ENCODE assay signal across 16 mouse cellular contexts in the genomic region with DNA sequence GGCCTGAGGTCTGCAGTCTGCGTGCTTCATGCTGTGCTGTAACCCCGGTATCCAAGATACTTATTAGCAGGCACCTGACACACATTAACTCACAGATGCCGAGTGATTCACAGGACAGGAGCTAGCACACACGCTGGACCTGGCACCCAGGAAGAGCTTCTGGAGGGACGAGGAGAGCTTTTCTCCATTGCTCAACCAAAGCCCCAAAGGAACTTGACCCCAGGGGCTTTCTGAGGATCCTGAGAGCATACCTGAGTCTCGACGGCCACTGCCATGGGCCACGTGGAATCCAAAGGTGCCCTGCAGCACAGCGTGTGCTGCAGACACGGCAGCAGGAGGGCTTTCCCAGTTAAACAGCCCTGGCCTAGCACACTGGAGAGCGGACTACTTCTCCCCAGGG. TPM values are rescaled to one million over a fixed set of nuclear protein-coding genes. Genes with fewer than 3 reads are reported as not detected.
DNase-seq lines count a peak whose midpoint lies in the region; ATAC-seq and TF ChIP-seq lines count a peak whose summit lies in the region.
"Had no signal": no experiment of that assay in that cellular context is flagged by ENCODE, and none has a peak within 500 bp of the region (broad histone marks: within the 10 kb centered on the region; RNA-seq: fewer than 3 reads in every experiment).

No protein-coding gene starts in this region.

- CTCF ChIA-PET in Patski (lab: Charles Lee), result interaction anchor here (1.3 to 6.1 kb wide), 3 partner anchors 10 to 189 kb away, joined by 4 to 50 read pairs (median 42); no protein-coding TSS in a partner anchor

- peaks cover 21% of the 10 kb centered on the region for H3K4me1 ChIP-seq in intestine, embryonic 15.5 days (replicated peaks)
- 0 out of 2 replicates have a peak, but pooled peaks cover 4% of the 10 kb centered on the region for H3K4me1 ChIP-seq in intestine, postnatal 0 days (replicated peaks; ENCODE audit: control insufficient read depth, insufficient read depth, low read length)
- peaks cover 70% of the 10 kb centered on the region for H3K4me1 ChIP-seq in hindbrain, embryonic 12.5 days

- H3K4me3 ChIP-seq in intestine, embryonic 15.5 days (replicated peaks), result no peak overlapping the region
- no peak overlapping the region for H3K4me3 ChIP-seq in intestine, postnatal 0 days (ENCODE audit: low read depth, low read length)
- no peak overlapping the region for H3K4me3 ChIP-seq in hindbrain, embryonic 12.5 days
- H3K4me3 ChIP-seq: liver, embryonic 13.5 days; neural tube, embryonic 12.5 days; stomach, embryonic 15.5 days had no signal

- peak overlapping the region; percentile 23; the same call in 1 of the 2 replicates for H3K9ac ChIP-seq in intestine, embryonic 15.5 days
- no peak overlapping the region for H3K9ac ChIP-seq in intestine, postnatal 0 days (ENCODE audit: low read depth, low read length)
- peak overlapping the region; percentile 32; the same call in 1 of the 2 replicates for H3K9ac ChIP-seq in hindbrain, embryonic 12.5 days
- H3K9ac ChIP-seq: liver, embryonic 13.5 days; neural tube, embryonic 12.5 days; stomach, embryonic 15.5 days had no signal

- no peak for DNase-seq in Patski (ENCODE audit: low read depth, low spot score)
- peak; percentile 73 for DNase-seq in kidney, postnatal 14 days
- no peak for DNase-seq in thymus, postnatal 0 days (ENCODE audit: low spot score)
- DNase-seq in T-cell, adult 2 months (ENCODE audit: low spot score), result no peak
- DNase-seq in testis, postnatal 14 days (ENCODE audit: low spot score), result no peak
- DNase-seq: adrenal gland, postnatal 25 days; liver, embryonic 13.5 days; right cerebral cortex, postnatal 4 days had no signal

- H3K9me3 ChIP-seq in intestine, embryonic 15.5 days, result no peaks in the 10 kb centered on the region
- H3K9me3 ChIP-seq in intestine, postnatal 0 days (ENCODE audit: control insufficient read depth), result no peaks in the 10 kb centered on the region
- no peaks in the 10 kb centered on the region for H3K9me3 ChIP-seq in hindbrain, embryonic 12.5 days (replicated peaks)
- H3K9me3 ChIP-seq: liver, embryonic 13.5 days; neural tube, embryonic 12.5 days; stomach, embryonic 15.5 days had no signal

- in situ Hi-C loops in Patski (cut with MboI; ENCODE audit: low pct_unique_long_range_greater_than_20kb), result loop anchor here (5.0 to 25.0 kb wide), 3 partner anchors 119 to 429 kb away; partner anchors contain the start of gene Ier5

- no peaks in the 10 kb centered on the region for H3K36me3 ChIP-seq in intestine, embryonic 15.5 days
- no peaks in the 10 kb centered on the region; the same call in 1 of the 2 replicates for H3K36me3 ChIP-seq in intestine, postnatal 0 days (ENCODE audit: control insufficient read depth, insufficient read depth)
- H3K36me3 ChIP-seq in hindbrain, embryonic 12.5 days, result no peaks in the 10 kb centered on the region
- H3K36me3 ChIP-seq: liver, embryonic 13.5 days; neural tube, embryonic 12.5 days; stomach, embryonic 15.5 days had no signal

- no peak for TF ChIP-seq CTCF in intestine, postnatal 0 days (IDR thresholded peaks at IDR 0.05; ENCODE audit: low read depth)
- no peak for TF ChIP-seq CTCF in Patski (IDR thresholded peaks at IDR 0.05)

- H3K27me3 ChIP-seq in intestine, embryonic 15.5 days (replicated peaks), result no peaks in the 10 kb centered on the region
- no peaks in the 10 kb centered on the region for H3K27me3 ChIP-seq in intestine, postnatal 0 days (replicated peaks; ENCODE audit: control insufficient read depth, insufficient read depth, low read length)
- no peaks in the 10 kb centered on the region for H3K27me3 ChIP-seq in Patski
- peaks cover 9% of the 10 kb centered on the region; the same call in 1 of the 2 replicates for H3K27me3 ChIP-seq in hindbrain, embryonic 12.5 days
- H3K27me3 ChIP-seq: liver, embryonic 13.5 days; neural tube, embryonic 12.5 days; stomach, embryonic 15.5 days had no signal

- POLR2A ChIA-PET in Patski (lab: Charles Lee), result interaction anchor here (0.5 to 1.4 kb wide), 7 partner anchors 15 to 1617 kb away, joined by 3 to 5 read pairs (median 3); no protein-coding TSS in a partner anchor

- H3K27ac ChIP-seq in intestine, embryonic 15.5 days, result no peak overlapping the region
- H3K27ac ChIP-seq in intestine, postnatal 0 days (ENCODE audit: low read depth, low read length), result no peak overlapping the region
- 0 out of 2 replicates have a peak overlapping the region, but pooled peaks have one; percentile 7 for H3K27ac ChIP-seq in hindbrain, embryonic 12.5 days
- H3K27ac ChIP-seq: liver, embryonic 13.5 days; macrophage; neural tube, embryonic 12.5 days; stomach, embryonic 15.5 days had no signal

- 80% methylated on average over 11 of the region's 11 CpGs for WGBS in intestine, embryonic 15.5 days
- 82% methylated on average over 11 of the region's 11 CpGs for WGBS in intestine, postnatal 0 days
- WGBS in hindbrain, embryonic 12.5 days, result 76% methylated on average over 11 of the region's 11 CpGs

- no peak overlapping the region for H3K4me2 ChIP-seq in intestine, embryonic 15.5 days (replicated peaks)
- H3K4me2 ChIP-seq in intestine, postnatal 0 days (replicated peaks; ENCODE audit: low read depth), result no peak overlapping the region
- no peak overlapping the region for H3K4me2 ChIP-seq in hindbrain, embryonic 12.5 days (replicated peaks)
- H3K4me2 ChIP-seq: heart, embryonic 11.5 days; liver, embryonic 13.5 days; neural tube, embryonic 12.5 days; stomach, embryonic 15.5 days had no signal

- ATAC-seq in intestine, embryonic 15.5 days, result no peak
- ATAC-seq in intestine, postnatal 0 days, result no peak
- ATAC-seq in Patski, result peak; percentile 44
- no peak for ATAC-seq in hindbrain, embryonic 12.5 days (ENCODE audit: low FRiP score)
- ATAC-seq: inflammation-experienced regulatory T-cells, adult 6 months had no signal

RNA-seq across cellular contexts. Expression of gene BC034090, which starts 27.9 kb away (rescaled TPM):
- 1.7 and 2.2 TPM in 2 replicates for polyA plus RNA-seq in intestine, embryonic 15.5 days (2015; fragmentation: Nextera tagmentation; extraction: Ambion mirVana)
- polyA plus RNA-seq in intestine, postnatal 0 days (2015; fragmentation: Nextera tagmentation; extraction: Ambion mirVana), result 1.0 and 1.3 TPM in 2 replicates
- 75.8 TPM for polyA plus RNA-seq in Patski (2021)
- polyA plus RNA-seq in hindbrain, embryonic 12.5 days (2016; fragmentation: Nextera tagmentation; extraction: Ambion mirVana), result 5.0 and 5.4 TPM in 2 replicates
- 2.3 and 2.8 TPM in 2 replicates for polyA plus RNA-seq in thymus, postnatal 0 days (2015; fragmentation: Nextera tagmentation; extraction: Ambion mirVana)
- polyA plus RNA-seq: macrophage had no signal

RNA-seq across cellular contexts. Expression of gene Stx6, which starts 57.8 kb away (rescaled TPM):
- 52.9 and 54.2 TPM in 2 replicates for polyA plus RNA-seq in intestine, embryonic 15.5 days (2015; fragmentation: Nextera tagmentation; extraction: Ambion mirVana)
- polyA plus RNA-seq in intestine, postnatal 0 days (2015; fragmentation: Nextera tagmentation; extraction: Ambion mirVana), result 25.2 and 28.3 TPM in 2 replicates
- 52.1 TPM for polyA plus RNA-seq in Patski (2021)
- 119 and 123 TPM in 2 replicates for polyA plus RNA-seq in hindbrain, embryonic 12.5 days (2016; fragmentation: Nextera tagmentation; extraction: Ambion mirVana)
- polyA plus RNA-seq in thymus, postnatal 0 days (2015; fragmentation: Nextera tagmentation; extraction: Ambion mirVana), result 120 and 150 TPM in 2 replicates

Comparison
In these comparisons a context has a peak if more than half of its experiments do, and no peak if none do; other contexts are left out.
1. RNA of gene BC034090, which starts 27.9 kb away (polyA plus RNA-seq): 75.8 TPM in Patski (single experiment); 5.0 to 5.4 TPM in hindbrain, embryonic 12.5 days, 2.3 to 2.8 TPM in thymus, postnatal 0 days, 1.7 to 2.2 TPM in intestine, embryonic 15.5 days and 1.0 to 1.3 TPM in intestine, postnatal 0 days; every median in the first group is over 10 times any median in the second.